Mouse (Mus musculus) intestine, embryonic 16.5 days (tissue): ENCODE measurements at regions not wholly inside any gene's neighbourhood (a gene's known extent, or its start where the extent isn't known, plus 50 kb on each side); places are given as distances from the start of the nearest gene placed in this dataset.
"Not testable (repeated sequence)": the region's sequence is repeated elsewhere in the genome, so short reads cannot be mapped to it uniquely, and the experiment has no call there.

Experiments
- ATAC-seq: fragments of 200-750 bp; cut with Nextera tagmentation; 2 replicates; pipeline ENCODE4 v1.8.0; 2017; ENCODE audit warnings: moderate TSS enrichment, moderate library complexity
- H3K27ac ChIP-seq: fragments of 300-500 bp; sonication (generic); 2 replicates; pipeline ENCODE4 v1.5.1; 2014; ENCODE audit warnings: mild to moderate bottlenecking, low read length
- H3K27me3 ChIP-seq: fragments of 300-500 bp; sonication (generic); replicated peaks from 2 replicates; pipeline ENCODE4 v1.6.1; 2014; ENCODE audit warnings: low read length, control low read depth, mixed read lengths; ENCODE audit not compliant: control insufficient read depth, insufficient read depth
- H3K36me3 ChIP-seq: fragments of 300-500 bp; sonication (generic); 2 replicates; pipeline ENCODE4 v1.6.1; 2014; ENCODE audit warnings: low read length, control low read depth; ENCODE audit not compliant: control insufficient read depth, insufficient read depth
- H3K4me1 ChIP-seq: fragments of 300-500 bp; sonication (generic); 2 replicates; pipeline ENCODE4 v1.6.1; 2014; ENCODE audit warnings: low read length, control low read depth, mixed read lengths; ENCODE audit not compliant: control insufficient read depth, insufficient read depth
- H3K4me2 ChIP-seq: fragments of 300-500 bp; sonication (generic); 2 replicates; pipeline ENCODE4 v1.6.1; 2014; ENCODE audit warnings: low read depth, low read length, control low read depth
- H3K4me3 ChIP-seq: fragments of 300-500 bp; sonication (generic); 2 replicates; pipeline ENCODE4 v1.5.1; 2014; ENCODE audit warnings: mild to moderate bottlenecking, low read length
- H3K9ac ChIP-seq: fragments of 300-500 bp; sonication (generic); 2 replicates; pipeline ENCODE4 v1.6.1; 2014; ENCODE audit warnings: low read depth, low read length
- H3K9me3 ChIP-seq: fragments of 300-500 bp; sonication (generic); 2 replicates; pipeline ENCODE4 v1.6.1; 2016; ENCODE audit warnings: low read length, control low read depth; ENCODE audit not compliant: control insufficient read depth
- WGBS: fragments of 180-500 bp; shearing (Covaris S2); extraction: QIAGEN DNeasy Blood & Tissue Kit; methylation state at CpG from one replicate; pipeline ENCODE4 v1.1.7; 2014; 5-methylcytosine and 5-hydroxymethylcytosine counted together

DNA sequence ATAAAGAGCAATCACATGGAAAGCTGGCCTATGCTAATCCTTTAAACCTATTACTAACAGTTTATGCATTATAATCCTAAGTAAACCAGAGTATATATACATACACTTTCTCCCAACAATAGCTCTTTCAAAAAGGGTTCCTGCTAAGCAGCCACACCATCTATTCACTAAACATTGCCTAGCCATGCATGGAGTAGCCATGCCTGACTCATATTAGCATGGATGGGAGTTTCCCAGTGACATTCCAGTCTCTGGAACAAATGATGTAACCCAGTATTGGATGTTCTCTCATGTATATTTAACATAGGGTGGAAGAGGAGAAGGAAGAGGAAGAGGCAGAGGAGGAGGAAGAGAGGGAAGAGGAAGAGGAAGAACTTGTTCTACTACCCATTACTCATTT is 240.0 kb downstream of the Mat2b start:
- ATAC-seq, H3K4me3 ChIP-seq, H3K27me3 ChIP-seq, H3K27ac ChIP-seq, H3K4me2 ChIP-seq, H3K9me3 ChIP-seq, H3K9ac ChIP-seq, H3K4me1 ChIP-seq, H3K36me3 ChIP-seq: not testable (repeated sequence)

DNA sequence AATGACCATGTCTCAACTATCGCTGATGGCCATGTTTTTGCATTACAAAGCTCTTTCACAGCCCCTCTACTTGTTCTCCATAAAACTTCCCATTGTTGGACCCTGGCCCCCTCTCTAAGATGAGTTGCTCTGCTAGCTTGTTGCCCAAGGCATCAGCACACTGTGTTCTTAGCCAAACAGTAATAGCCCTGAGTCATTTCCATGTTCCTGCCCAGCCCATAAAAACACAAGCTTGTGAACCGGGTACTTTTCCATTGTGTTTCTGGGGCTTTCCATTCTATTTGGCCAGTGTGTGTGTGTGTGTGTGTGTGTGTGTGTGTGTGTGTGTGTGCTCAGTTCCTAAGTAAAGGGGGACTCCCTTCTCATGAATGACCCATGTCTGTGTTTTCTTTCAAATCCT is 248.2 kb downstream of the Mat2b start:
- no peak for ATAC-seq
- no peaks in the 10 kb centered on the region for H3K36me3 ChIP-seq
- H3K4me1 ChIP-seq = no peaks in the 10 kb centered on the region
- H3K27me3 ChIP-seq = no peaks in the 10 kb centered on the region
- H3K27ac ChIP-seq = no peak overlapping the region
- H3K9ac ChIP-seq = no peak overlapping the region
- no peaks in the 10 kb centered on the region for H3K9me3 ChIP-seq
- H3K4me2 ChIP-seq = no peak overlapping the region
- no peak overlapping the region for H3K4me3 ChIP-seq
- 89% methylated on average over 2 of the region's 2 CpGs for WGBS

DNA sequence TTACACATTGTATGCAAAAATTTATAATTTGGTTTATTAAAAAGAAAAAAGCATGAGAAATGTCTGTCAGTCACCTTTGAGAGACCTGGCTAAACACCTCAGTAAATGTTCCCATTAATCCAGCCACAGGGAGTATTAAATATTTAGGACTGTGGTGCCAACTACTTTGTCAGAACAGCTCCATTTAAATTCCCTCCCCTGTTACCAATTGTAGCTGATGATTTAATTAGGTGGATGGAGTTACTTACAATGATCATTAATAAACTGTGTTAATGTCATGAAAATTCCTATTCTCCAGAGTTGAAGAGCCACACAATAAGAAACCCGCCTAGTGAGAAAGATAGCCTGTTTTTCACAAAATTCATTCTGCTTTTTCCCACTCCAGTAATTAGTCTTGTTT is 261.0 kb downstream of the Mat2b start:
- Histone ChIP-seq H3K4me2 (no peak overlapping the region), H3K27ac (no peak overlapping the region), H3K9me3 (no peaks in the 10 kb centered on the region), H3K4me3 (no peak overlapping the region), H3K27me3 (no peaks in the 10 kb centered on the region), H3K36me3 (no peaks in the 10 kb centered on the region), H3K9ac (no peak overlapping the region), H3K4me1 (no peaks in the 10 kb centered on the region)
- ATAC-seq = no peak
- 81% methylated on average over 1 of the region's 1 CpGs for WGBS

DNA sequence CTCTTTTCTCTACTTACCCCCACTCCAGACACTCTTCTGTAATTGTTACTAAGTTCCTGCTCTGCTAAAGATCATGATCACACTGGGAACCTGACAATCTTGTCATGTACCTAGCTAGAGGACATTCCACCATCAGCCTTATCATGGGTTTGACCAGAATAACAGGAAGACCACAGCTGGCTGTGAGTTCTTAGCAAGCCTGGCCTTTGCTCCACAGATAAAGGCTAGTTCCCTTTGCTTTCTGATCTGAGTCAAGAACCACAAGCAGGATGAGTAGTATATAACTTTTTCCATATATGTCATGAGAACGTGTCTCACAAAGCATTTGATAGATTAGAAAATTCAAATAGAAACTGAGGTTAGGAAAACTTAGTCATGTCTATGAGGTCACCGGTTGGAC is 266.1 kb downstream of the Mat2b start:
- WGBS = 85% methylated on average over 2 of the region's 2 CpGs
- H3K27me3 ChIP-seq = no peaks in the 10 kb centered on the region
- no peaks in the 10 kb centered on the region for H3K9me3 ChIP-seq
- ATAC-seq = no peak
- no peak overlapping the region for H3K4me2 ChIP-seq
- no peaks in the 10 kb centered on the region for H3K4me1 ChIP-seq
- H3K9ac ChIP-seq = no peak overlapping the region
- H3K4me3 ChIP-seq = no peak overlapping the region
- H3K36me3 ChIP-seq = no peaks in the 10 kb centered on the region
- no peak overlapping the region for H3K27ac ChIP-seq

GRCm38 (mm10) chr11:40424316-40424715 is 270.7 kb downstream of the Mat2b start:
- no peak overlapping the region for H3K4me2 ChIP-seq
- 71% methylated on average over 3 of the region's 3 CpGs for WGBS
- H3K9me3 ChIP-seq = no peaks in the 10 kb centered on the region
- no peak overlapping the region for H3K27ac ChIP-seq
- H3K4me1 ChIP-seq = no peaks in the 10 kb centered on the region
- H3K4me3 ChIP-seq = no peak overlapping the region
- no peaks in the 10 kb centered on the region for H3K36me3 ChIP-seq
- no peaks in the 10 kb centered on the region for H3K27me3 ChIP-seq
- H3K9ac ChIP-seq = no peak overlapping the region
- ATAC-seq = no peak

DNA sequence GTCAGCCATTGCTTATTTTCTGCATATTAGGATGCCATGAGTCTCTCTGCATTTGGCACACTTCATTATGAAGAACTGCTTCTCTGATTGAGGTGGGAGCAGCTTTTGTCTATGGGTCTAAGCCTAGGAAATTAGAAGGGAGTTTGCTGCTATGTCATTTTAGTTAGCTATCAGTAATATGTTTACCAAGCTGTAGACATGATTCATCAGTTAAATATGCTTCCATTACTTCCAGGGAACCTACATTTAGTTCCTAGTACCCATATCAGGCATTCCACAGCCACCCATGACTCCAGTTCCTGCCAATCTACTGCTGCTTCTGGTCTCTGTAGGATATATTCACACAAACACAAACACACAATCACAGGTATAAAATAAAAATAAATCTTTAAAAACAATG is 287.4 kb downstream of the Mat2b start:
- no peaks in the 10 kb centered on the region for H3K4me1 ChIP-seq
- no peak for ATAC-seq

GRCm38 (mm10) chr11:40402249-40402648 is 292.8 kb downstream of the Mat2b start:
- Histone ChIP-seq H3K27ac (no peak overlapping the region), H3K27me3 (no peaks in the 10 kb centered on the region), H3K9me3 (no peaks in the 10 kb centered on the region), H3K4me2 (no peak overlapping the region), H3K36me3 (no peaks in the 10 kb centered on the region), H3K4me1 (no peaks in the 10 kb centered on the region), H3K4me3 (no peak overlapping the region), H3K9ac (no peak overlapping the region)
- no peak for ATAC-seq
- WGBS = 59% methylated on average over 1 of the region's 1 CpGs

More for the DNA sequence above, 287.4 kb downstream of the Mat2b start:
- H3K4me3 ChIP-seq = no peak overlapping the region
- H3K9me3 ChIP-seq = no peaks in the 10 kb centered on the region
- no peak overlapping the region for H3K27ac ChIP-seq
- no peak overlapping the region for H3K4me2 ChIP-seq
- H3K36me3 ChIP-seq = no peaks in the 10 kb centered on the region
- H3K27me3 ChIP-seq = no peaks in the 10 kb centered on the region
- no peak overlapping the region for H3K9ac ChIP-seq

GRCm38 (mm10) chr11:40397453-40398104 is 297.4 kb downstream of the Mat2b start:
- no peak overlapping the region for H3K9ac ChIP-seq
- no peak overlapping the region for H3K4me3 ChIP-seq
- H3K27me3 ChIP-seq = no peaks in the 10 kb centered on the region
- H3K9me3 ChIP-seq = no peaks in the 10 kb centered on the region
- no peak for ATAC-seq
- H3K27ac ChIP-seq = no peak overlapping the region
- H3K36me3 ChIP-seq = no peaks in the 10 kb centered on the region
- no peaks in the 10 kb centered on the region for H3K4me1 ChIP-seq
- WGBS = 78% methylated on average over 9 of the region's 9 CpGs
- no peak overlapping the region for H3K4me2 ChIP-seq

GRCm38 (mm10) chr11:40395331-40395730 is 299.7 kb downstream of the Mat2b start:
- no peak for ATAC-seq
- Histone ChIP-seq H3K9ac (no peak overlapping the region), H3K4me3 (no peak overlapping the region), H3K9me3 (no peaks in the 10 kb centered on the region), H3K4me1 (no peaks in the 10 kb centered on the region), H3K36me3 (no peaks in the 10 kb centered on the region), H3K27ac (no peak overlapping the region), H3K27me3 (no peaks in the 10 kb centered on the region), H3K4me2 (no peak overlapping the region)
- WGBS = 66% methylated on average over 11 of the region's 11 CpGs

GRCm38 (mm10) chr11:40394864-40395266 is 300.1 kb downstream of the Mat2b start:
- H3K4me2 ChIP-seq = no peak overlapping the region
- H3K9ac ChIP-seq = no peak overlapping the region
- no peaks in the 10 kb centered on the region for H3K9me3 ChIP-seq
- no peaks in the 10 kb centered on the region for H3K27me3 ChIP-seq
- H3K4me1 ChIP-seq = no peaks in the 10 kb centered on the region
- H3K4me3 ChIP-seq = no peak overlapping the region
- no peak for ATAC-seq
- no peak overlapping the region for H3K27ac ChIP-seq
- 49% methylated on average over 7 of the region's 7 CpGs for WGBS
- H3K36me3 ChIP-seq = no peaks in the 10 kb centered on the region
